Mouse (Mus musculus) monocyte, adult 2 months (primary cell): ENCODE data around the gene Psma3.
"Not testable (repeated sequence)": the region's sequence is repeated elsewhere in the genome, so short reads cannot be mapped to it uniquely, and the experiment has no call there.

Source experiments
- DNase-seq, 2 experiments: peaks; one replicate each; pipeline ENCODE4 v3.0.0; 2022; ENCODE audit warnings: low spot score in 2 of 2, low read depth in 1 of 2

The Psma3 gene

DNA sequence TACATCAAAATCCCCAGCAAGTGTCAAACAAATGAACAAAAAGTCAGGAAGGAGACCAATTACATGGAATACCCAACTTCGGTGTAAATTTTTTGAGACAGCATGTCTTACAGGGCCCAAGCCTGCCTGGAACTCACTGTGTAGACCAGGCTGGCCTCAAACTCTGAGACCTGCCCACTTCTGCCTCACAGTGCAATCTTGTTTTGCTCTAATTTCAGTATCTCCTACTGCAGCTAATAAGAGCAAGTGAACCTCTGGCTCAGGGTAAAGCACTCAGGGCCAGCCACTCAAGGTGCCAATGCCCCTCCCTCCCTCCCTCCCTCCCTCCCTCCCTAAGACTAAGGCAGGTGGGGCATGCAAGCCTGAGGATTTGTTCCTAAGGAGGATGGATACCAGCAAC, 25.9 kb downstream of the Psma3 start:
- no peak for DNase-seq

- DNase-seq, result no peak
Measured at GRCm38 (mm10) chr12:71001456-71001855, 27.0 kb downstream of the Psma3 start.

DNA sequence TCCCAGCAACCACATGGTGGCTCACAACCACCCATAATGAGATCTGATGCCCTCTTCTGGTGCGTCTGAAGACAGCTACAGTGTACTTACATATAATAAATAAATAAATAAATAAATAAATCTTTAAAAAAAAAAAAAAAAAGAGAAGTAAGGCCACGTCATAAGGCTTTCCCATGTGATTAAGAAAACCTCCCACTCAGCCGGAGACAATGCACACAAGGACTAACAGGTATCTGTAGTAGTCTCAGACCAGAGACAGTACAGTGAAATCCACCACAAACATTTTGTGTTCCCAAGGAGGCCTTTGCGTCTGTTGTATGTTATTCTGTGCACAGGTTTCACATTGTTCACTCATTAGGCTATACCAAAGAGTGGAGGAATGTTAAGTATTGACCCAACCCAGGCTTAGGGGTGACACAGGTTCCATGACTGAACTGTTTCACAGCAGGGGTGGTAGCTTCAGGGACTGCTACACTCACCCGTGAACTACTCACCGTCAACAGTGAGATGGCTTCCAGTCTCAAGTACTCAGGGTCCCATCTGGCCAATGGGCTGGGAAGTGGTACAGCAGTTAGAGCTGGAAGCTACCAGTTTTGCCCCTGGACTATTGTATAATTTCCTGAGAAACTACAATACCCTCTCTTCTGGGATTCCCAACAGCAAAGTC, 29.5 kb downstream of the Psma3 start:
- DNase-seq, result no peak

- no peak for DNase-seq
Measured at GRCm38 (mm10) chr12:71006141-71006540, 31.7 kb downstream of the Psma3 start.

DNA sequence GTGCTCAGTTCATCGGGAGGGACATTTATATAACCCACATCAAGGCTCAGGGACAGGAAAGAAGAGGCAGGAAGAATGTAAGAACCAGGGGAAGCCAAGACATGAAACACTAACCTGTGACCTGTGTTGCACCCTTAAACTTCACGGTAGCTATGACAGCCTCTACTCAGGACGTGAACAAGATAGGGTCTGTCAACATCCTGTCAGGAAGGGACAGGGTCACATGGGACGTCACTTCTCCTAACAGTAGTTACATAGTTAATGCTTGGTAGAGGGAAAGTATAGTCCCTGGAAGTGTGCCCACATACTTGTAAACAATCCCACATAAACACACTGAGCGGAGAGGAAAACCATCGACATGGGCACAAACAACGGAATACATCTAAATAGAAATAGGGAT, 32.5 kb downstream of the Psma3 start:
- DNase-seq, result no peak

DNA sequence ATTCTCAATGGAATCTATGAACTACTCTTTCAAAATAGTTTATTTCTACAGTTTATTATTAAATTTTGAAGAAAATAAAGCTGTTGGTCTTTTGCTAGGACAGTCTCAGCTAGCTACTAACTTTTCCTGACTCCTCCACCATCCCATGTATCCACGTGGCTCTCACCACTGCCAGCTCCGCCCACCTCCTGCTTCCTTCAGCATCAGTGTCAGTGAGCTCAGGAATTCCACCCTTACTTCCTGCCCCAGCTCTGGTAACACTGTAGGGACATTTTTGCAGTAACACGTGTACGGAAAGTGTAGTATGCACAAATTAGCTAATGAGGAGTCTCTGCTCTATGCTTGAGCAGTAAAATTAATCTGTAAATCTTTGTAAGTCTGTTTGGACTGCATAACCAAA, 35.3 kb downstream of the Psma3 start:
- no peak for DNase-seq

GRCm38 (mm10) chr12:71014845-71015362, 40.5 kb downstream of the Psma3 start:
- no peak for DNase-seq

- peak; percentile 92 to 97 for DNase-seq
Measured at GRCm38 (mm10) chr12:71015363-71016210, 41.2 kb downstream of the Psma3 start, which contains the start of gene Arid4a. TSS of gene Arid4a (plus strand) at chr12:71015990.

DNA sequence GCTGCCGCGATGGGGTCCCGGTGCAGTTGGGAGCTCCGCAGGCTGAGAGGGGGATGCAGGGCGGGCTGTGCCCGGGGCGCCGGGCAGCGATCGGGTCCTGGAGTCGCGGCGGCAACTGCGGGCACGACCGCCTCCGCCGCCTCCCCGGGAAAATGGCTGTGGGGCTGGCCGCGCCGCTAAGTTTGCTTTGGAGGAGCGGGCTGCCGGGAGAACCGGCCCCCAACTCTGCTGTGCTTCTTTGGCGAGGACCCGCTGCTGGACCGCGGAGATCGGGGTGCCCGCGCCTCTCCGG, 41.7 kb downstream of the Psma3 start:
- no peak for DNase-seq

DNA sequence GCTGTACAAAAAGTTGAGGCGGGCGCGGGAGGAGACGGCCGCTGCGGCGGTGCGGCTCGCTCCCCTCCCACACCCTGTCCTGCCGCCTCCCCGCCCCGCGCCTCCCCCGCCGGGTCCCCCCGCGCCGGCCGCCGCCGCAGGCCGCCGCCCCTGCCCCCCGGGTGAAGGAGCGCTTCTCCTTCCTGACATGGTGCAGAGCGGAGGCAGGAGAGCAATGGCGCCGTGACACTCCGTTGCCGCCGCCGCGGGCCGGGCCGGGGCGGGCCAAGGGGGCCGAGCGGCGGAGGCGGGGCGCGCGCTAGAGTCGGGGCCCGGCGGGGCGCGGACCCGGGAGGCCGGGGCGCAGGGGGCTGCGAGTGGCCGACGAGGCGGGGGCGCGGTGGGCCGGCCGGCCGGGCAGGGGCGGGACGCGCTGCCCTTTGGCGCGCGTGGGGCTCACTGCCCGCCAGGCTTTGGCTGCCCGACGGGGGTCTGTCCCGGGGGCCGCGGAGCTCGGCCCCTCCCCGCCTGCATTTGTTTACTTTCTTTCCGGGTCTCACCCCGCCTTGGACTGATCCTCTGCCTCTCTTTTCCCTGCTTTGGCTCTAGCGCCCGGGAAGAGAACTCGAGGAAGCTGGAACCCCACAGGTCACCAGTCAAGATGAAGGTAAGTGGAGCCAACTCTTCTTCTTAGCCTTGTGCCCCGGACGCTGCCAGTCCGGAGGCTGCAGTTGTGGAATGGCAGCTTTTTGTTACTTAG, 42.3 kb downstream of the Psma3 start:
- DNase-seq, result peak in 1 of 2 experiments; percentile 4

DNA sequence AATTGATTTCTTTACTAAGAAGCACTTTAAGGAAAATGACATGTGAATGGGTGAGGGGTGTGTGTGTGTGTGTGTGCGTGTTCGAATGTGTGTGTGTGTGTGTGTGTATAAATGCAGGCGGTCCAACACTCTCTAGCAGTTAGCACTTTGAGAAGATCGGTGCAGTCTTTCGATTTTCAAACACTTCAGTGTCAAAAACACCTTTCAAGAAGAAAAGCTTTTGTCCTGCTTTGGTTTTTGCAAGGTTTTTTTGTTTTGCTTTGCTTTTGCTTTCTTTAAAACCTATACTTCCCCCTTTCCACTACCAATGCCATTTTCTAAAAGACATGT, 42.8 kb downstream of the Psma3 start:
- no peak for DNase-seq

DNA sequence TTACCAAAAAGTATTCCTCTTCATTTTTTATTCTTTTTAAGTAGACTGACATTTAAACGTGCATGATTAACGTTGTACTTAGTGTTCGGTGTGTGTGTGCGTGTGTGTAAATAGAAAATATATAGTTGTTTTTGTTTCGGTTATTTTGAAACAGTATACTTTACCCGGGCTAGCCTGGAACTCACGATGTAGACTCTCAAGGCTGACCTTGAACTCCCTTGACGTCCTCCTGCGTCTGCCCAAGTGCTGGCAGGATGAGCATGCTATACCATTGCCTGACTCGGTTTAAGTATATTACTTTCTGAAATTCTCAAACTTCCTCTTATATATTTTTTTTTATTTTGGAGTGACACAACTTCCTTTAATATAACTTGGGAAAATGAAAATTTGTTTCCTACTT, 43.4 kb downstream of the Psma3 start:
- no peak for DNase-seq

DNA sequence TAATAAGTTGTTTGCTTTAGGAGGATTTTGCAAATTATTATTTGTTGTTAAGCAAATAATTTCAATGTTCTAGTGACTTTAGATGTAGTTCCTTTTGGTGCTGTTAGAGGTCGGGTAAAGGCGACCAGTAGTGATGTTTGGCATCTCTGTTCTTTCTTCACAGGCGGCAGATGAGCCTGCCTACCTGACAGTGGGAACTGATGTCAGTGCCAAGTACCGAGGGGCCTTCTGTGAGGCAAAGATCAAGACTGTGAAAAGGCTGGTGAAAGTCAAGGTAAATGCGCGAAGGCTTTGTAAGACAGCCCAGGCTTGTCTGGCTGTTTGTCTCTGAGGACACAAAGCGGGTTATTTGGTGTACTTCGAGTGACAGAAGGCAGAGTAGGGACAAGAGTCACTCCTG, 44.8 kb downstream of the Psma3 start:
- DNase-seq, result no peak

DNA sequence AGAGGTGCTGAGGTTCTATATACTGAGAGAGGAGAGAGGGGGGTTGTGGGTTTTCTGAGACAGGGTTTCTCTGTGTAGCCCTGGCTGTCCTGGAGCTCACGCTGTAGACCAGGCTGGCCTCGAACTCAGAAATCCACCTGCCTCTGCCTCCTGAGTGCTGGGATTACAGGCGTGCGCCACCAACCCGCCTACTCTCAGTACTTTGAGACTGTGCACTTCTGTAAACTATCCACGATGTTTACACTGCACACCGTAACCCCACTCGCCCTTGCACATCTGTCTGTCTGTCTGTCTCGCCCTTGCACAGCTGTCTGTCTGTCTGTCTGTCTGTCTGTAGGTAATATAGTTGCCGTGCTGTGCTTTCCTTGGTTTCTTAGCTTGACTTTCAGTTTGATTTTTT, 50.0 kb downstream of the Psma3 start:
- no peak for DNase-seq

- not testable (repeated sequence) for DNase-seq
Measured at GRCm38 (mm10) chr12:71028265-71028664, 53.8 kb downstream of the Psma3 start.

DNA sequence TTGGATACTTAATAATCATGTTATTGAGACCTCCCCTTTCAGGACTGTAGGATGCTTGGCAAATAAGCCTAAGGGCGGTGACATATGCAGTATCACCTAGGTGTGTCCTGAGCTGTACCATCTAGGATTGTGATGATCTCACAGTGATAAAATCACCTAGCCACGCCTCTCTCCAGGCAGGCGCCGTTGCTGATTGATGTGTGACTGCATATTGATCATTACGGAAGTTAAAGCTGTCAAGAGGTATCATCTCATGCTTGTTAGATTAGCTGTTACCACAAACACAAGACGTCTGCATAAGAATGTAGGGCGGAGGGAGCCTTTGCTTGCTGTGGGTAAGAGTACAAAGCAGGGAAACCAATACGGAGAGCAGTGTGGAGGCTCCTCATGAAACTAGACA, 55.8 kb downstream of the Psma3 start:
- DNase-seq, result no peak

DNA sequence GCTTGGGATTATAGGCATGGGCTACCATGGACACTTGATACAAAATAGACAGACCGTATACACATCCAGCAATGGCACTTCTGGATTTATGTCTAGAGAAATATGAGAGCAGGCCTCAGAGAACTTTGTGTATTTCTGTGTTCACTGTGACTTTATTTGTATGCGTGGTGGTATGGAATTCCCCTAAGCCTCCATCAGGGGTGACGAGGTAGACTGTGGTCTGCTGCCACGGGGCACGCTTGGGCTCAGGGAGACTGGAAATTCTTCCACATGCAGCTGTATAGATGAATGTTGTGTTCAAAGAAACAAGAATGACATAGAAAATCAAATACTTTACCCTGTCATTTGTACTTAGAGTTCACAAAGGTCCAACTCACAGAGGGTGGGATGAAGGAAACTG, 56.3 kb downstream of the Psma3 start:
- DNase-seq, result no peak

DNA sequence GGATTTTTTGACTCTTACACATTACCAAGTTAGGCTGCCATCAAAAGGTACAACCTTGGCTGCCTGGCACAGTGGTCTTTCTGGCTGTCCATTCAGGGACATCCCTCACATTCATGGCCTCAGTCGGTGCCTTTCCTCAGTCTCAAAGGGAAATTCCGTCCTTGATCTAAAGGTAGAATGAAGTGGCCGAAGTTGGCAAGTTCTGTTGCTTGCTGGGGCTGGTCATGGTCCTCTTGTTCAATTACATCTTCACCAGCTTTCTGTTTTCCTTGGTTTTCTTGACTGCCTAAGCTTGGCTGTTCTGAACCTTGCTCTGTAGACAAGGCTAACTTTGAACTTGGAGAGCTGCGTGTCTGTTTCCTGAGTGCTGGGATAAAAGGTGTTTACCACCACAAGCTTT, 61.4 kb downstream of the Psma3 start:
- no peak for DNase-seq

GRCm38 (mm10) chr12:71036729-71037404, 62.4 kb downstream of the Psma3 start:
- DNase-seq, result peak; percentile 17 to 33

DNA sequence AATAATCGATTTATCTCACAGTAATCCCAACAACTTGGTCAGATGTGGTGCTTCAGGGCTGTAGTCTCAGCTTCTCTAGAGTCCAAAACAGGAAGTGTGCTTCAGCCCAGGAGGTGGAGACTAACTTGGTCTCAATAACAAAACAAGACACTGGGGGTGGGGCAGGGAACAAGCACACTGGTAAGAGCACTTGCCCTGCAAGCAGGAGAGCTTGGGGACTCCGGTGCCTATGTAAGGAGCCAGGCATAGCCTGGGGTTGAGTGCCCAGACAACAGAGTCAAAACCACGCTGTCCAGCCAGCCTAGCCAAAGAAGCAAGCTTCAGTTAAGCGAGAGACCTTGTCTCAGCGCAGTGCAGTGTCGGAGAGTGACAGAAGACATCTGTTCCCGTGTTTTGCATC, 66.0 kb downstream of the Psma3 start:
- peak; percentile 24 to 37 for DNase-seq

GRCm38 (mm10) chr12:71042451-71042850, 68.0 kb downstream of the Psma3 start:
- no peak for DNase-seq
